Mouse (Mus musculus) megakaryocyte, embryonic 14.5 days (primary cell): Measurements from ENCODE around the gene Man1c1. TPM values are rescaled to one million over a fixed set of nuclear protein-coding genes. Genes with fewer than 3 reads are reported as not detected.

ENCODE experiments used
- H3K27me3 ChIP-seq: replicated peaks from 2 replicates; pipeline ENCODE3; 2012; ENCODE audit warnings: inconsistent platforms
- H3K36me3 ChIP-seq: replicated peaks from 2 replicates; pipeline ENCODE3; 2012; ENCODE audit warnings: low read length, inconsistent platforms, mixed read lengths
- H3K4me1 ChIP-seq: 2 replicates; pipeline ENCODE4 v1.6.1; 2012; ENCODE audit warnings: inconsistent platforms
- H3K4me3 ChIP-seq: replicated peaks from 2 replicates; pipeline ENCODE3; 2012; ENCODE audit warnings: moderate library complexity, mild to moderate bottlenecking, inconsistent platforms
- H3K9me3 ChIP-seq: 2 replicates; pipeline ENCODE4 v1.6.1; 2012; ENCODE audit warnings: inconsistent platforms
- FLI1 ChIP-seq: IDR thresholded peaks from 2 replicates; pipeline ENCODE4 v1.6.1; 2012; ENCODE audit warnings: low read length, inconsistent platforms, mixed read lengths
- GATA1 ChIP-seq: IDR thresholded peaks from 3 replicates; pipeline ENCODE4 v1.6.1; 2012; ENCODE audit warnings: mixed read lengths, low read length, inconsistent platforms, borderline replicate concordance
- polyA plus RNA-seq: library from polyadenylated mRNA; stranded (reverse); fragments of >175 nt; gene quantifications from 2 replicates; pipeline ENCODE4 v1.2.3, GENCODE M21; 2012; ENCODE audit warnings: low replicate concordance; ENCODE audit not compliant: insufficient read depth

The Man1c1 gene
- polyA plus RNA-seq, 1 experiment, result 5.9 TPM

DNA sequence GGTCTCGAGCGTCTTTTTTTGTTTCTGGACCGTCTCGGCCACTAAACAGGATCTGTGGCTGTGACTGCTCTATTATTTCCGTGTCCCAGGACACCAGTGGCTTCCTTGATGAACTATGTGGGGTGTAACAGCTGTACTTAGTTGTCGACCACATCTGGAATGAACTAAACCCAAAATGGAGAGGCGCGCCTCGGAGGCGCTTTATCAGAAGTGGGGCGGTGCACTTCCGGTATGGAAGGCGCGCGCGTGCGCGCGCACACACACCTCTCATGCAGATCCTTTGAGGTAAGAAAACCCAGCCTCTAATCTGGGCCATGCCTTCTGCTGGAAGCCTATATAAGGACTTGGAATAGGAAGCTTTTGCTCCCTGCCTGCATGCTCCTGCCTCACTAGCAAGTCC lies 37.7 kb downstream of the Man1c1 start:
- Histone ChIP-seq H3K9me3 (no peaks in the 10 kb centered on the region), H3K27me3 (peaks cover 81% of the 10 kb centered on the region), H3K4me3 (no peak overlapping the region), H3K36me3 (no peaks in the 10 kb centered on the region), H3K4me1 (peaks cover 19% of the 10 kb centered on the region)
- TF ChIP-seq GATA1, result no peak
- TF ChIP-seq FLI1, result no peak

DNA sequence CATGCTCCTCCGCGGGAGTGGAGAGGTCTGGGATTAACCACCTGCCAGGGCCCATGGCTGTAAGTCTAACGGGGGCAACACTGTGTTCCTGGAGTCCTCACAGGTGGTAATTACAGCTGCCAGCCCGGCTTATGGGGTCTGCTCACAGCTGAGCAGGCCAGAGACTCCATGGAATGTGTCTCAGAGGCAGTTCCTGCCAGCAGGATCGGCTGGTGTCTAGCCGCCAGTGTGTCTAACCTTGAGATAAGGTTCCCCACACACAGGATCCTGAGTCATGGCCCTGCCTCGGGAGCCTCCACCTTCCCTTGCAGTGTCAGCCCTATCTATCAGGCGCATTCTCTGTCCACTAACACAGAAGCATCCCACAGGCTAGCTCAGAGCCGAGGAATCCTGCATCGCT lies 41.0 kb downstream of the Man1c1 start:
- Histone ChIP-seq H3K27me3 (peaks cover 77% of the 10 kb centered on the region), H3K4me3 (peak overlapping the region; percentile 33), H3K36me3 (no peaks in the 10 kb centered on the region), H3K4me1 (peaks cover 12% of the 10 kb centered on the region), H3K9me3 (peaks cover 18% of the 10 kb centered on the region)
- TF ChIP-seq GATA1 (no peak), FLI1 (no peak)

DNA sequence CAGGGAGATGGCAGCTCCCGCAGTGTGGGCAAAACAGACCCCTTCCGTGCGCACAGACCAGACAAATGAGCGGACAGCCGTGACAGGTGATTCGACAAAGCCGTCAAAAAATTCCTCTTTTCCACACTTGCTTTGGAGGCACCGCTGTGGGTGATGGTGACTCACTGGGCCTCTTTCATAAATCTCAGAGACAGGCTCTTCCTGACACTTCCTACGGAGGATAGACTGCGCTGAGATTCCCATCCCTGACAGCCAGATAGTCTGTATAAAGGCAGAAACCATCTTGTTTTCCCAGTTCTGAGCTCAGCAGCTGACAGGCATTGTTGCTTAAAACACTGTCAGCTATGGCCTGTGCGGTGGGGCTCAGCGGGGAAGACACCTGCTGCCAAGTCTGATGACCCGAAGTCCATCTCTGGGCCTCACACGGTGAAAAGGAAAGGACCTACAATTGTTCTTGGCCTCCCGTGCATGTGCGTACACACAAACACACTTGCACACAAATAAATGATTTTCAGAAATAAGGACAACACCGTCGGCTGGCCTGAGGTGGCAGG lies 43.4 kb downstream of the Man1c1 start:
- H3K4me3 ChIP-seq, result no peak overlapping the region
- TF ChIP-seq FLI1 (no peak), GATA1 (no peak)
- peaks cover 84% of the 10 kb centered on the region for H3K27me3 ChIP-seq
- H3K9me3 ChIP-seq, result peaks cover 18% of the 10 kb centered on the region
- peaks cover 12% of the 10 kb centered on the region for H3K4me1 ChIP-seq
- H3K36me3 ChIP-seq, result no peaks in the 10 kb centered on the region

DNA sequence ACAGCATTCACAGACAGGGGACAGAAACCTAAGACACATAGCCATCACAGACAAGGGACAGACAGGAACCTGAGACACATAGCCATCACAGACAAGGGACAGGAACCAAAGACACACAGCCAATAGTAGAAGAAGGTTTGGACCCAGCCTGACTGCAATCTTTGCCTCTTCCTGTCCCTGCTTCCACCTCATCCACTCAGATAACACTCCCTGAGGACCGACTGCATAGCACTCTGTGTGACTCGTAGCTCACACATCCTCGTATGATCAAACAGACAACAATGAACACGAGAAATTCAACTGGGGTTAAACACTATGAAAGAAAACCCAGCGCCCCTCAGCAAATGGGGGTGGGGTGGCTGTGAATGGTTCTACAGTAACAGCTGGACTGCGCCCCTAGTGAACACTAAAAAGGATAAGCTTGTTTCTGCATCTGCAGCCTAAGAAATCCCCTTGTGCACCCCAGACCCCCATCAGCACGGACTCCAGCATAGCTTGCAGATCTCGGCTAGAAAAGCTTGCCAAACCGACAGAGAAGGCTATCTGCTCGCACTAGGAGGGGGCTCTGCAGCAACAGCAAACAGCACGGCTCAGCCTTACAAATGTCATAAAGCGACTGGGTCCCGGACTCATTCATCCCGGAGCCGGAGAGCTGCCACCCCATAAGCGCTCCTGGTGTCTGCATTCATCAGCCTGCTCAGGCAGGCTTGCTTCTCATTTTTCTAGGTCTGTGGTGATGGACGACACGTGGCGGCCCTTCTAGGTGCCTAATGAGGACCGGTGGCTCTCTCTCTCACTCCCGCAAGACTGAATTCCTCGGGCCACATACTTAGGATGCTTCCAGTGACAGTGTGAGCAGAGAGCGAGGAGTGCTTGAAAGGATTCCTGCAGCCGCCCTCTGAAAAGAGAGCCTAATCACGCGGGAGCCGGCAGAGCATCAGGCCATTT lies 44.5 kb downstream of the Man1c1 start:
- peaks cover 18% of the 10 kb centered on the region for H3K9me3 ChIP-seq
- TF ChIP-seq GATA1, result no peak
- H3K27me3 ChIP-seq, result peaks cover 83% of the 10 kb centered on the region
- H3K4me1 ChIP-seq, result peaks cover 19% of the 10 kb centered on the region
- H3K4me3 ChIP-seq, result no peak overlapping the region
- H3K36me3 ChIP-seq, result no peaks in the 10 kb centered on the region

DNA sequence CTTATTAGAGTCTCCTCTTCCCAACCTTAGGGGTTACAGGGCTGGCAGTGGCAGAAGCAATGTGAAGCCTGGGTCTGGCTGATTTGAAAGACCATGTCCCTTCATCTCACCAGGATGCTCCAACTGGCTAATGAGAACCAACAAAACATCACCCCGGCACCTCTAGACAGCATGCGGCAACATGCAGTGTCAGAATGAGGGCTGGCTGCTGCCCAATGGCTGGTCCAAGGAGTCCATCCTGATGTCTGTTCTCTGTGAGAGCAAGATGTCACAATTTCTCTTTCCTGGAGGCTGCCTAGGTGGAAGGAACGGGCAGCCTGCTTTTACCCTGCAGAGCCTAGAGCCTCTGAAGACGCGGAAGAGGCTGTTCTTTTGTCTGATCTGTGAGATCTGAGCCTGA lies 46.6 kb downstream of the Man1c1 start:
- Histone ChIP-seq H3K9me3 (peaks cover 18% of the 10 kb centered on the region), H3K4me1 (peaks cover 21% of the 10 kb centered on the region), H3K4me3 (no peak overlapping the region), H3K36me3 (no peaks in the 10 kb centered on the region), H3K27me3 (peaks cover 86% of the 10 kb centered on the region)
- no peak for TF ChIP-seq GATA1
- TF ChIP-seq FLI1, result no peak

DNA sequence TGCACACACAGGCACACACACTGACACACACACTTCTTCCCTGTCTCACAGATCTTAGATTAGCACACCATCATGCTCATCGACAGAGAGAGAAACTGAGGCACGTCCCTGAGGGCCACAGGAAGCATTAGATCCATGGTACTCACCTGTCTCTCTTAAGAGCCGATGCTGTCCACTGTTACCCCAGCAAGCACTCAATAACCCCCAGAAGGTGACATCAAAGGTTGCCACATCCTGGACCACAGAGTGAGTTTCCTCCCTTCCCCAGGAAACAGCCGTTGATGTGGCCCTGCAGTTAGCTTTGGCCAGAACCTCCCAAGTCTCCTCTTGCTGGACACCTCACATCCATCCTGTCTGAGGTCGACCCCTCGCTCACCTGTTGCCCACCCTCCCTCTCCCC lies 49.7 kb downstream of the Man1c1 start:
- peak overlapping the region; percentile 1 for H3K4me3 ChIP-seq
- no peak for TF ChIP-seq GATA1
- TF ChIP-seq FLI1, result no peak
- H3K4me1 ChIP-seq, result peaks cover 27% of the 10 kb centered on the region
- H3K9me3 ChIP-seq, result 0 out of 2 replicates have a peak, but pooled peaks cover 2% of the 10 kb centered on the region
- H3K36me3 ChIP-seq, result no peaks in the 10 kb centered on the region
- H3K27me3 ChIP-seq, result peaks cover 78% of the 10 kb centered on the region

DNA sequence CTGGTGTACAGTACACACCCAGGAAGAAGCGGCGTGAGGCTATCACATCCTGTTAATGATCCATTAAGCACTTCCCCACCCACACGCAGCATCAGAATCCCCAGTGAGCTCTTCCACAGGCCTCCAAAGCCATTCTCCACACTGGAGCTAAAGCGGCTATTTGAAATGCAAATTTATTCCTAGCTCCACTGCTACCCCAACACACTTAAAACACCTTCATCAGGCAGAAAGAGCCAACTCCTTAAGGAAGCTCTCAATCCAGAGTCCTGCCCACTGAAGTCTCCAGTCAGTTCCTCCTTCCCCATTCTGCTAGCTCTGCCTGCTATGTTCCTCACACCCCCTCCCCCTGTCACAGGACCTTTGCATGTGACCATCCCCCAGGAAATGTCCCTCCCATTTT lies 51.4 kb downstream of the Man1c1 start:
- Histone ChIP-seq H3K4me3 (no peak overlapping the region), H3K9me3 (no peaks in the 10 kb centered on the region), H3K36me3 (no peaks in the 10 kb centered on the region), H3K27me3 (peaks cover 72% of the 10 kb centered on the region), H3K4me1 (peaks cover 27% of the 10 kb centered on the region)
- TF ChIP-seq GATA1 (no peak), FLI1 (no peak)

DNA sequence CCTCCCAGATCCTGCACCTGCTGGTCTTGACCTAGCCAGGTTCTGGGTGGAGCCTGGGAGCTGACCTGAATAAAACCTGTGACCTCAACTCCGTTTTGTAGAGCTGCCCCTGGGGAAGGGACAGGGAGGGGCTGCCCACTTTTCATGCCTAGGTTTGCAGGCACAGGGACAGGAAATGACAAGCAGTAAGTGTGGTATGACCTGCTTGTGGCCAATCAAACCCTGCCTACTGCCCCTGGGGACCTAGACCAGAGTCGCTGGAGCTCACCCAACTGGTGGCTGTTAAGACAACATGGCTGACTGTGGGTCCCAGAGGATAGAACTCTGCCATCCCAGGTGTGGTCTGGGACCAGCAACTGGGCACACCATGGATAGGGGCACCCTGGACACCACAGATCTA lies 51.9 kb downstream of the Man1c1 start:
- Histone ChIP-seq H3K27me3 (peaks cover 71% of the 10 kb centered on the region), H3K9me3 (peaks cover 5% of the 10 kb centered on the region; the same call in 1 of the 2 replicates), H3K4me3 (no peak overlapping the region), H3K4me1 (peaks cover 30% of the 10 kb centered on the region), H3K36me3 (no peaks in the 10 kb centered on the region)
- TF ChIP-seq FLI1 (no peak), GATA1 (no peak)

DNA sequence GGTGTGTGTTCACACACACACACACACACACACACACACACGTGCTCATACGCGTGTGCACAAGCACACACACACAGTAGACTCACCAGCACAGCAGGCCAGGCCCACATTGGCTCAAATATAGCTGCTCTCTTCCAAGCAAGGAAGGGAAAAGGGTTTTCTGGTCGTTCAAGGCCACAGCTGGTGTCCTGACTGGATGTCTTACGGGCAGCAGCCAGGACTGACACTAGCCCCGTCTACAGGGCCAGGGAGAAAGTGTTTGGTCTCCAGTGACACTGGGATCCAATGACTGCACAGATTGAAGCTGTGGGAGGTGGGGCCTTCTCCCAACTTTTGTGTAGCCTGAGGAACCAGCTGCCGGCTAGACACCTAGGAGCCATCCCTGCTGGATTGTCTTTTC lies 52.7 kb downstream of the Man1c1 start:
- TF ChIP-seq FLI1, result no peak
- TF ChIP-seq GATA1, result no peak
- Histone ChIP-seq H3K4me1 (peaks cover 30% of the 10 kb centered on the region), H3K4me3 (no peak overlapping the region), H3K27me3 (peaks cover 67% of the 10 kb centered on the region), H3K36me3 (no peaks in the 10 kb centered on the region), H3K9me3 (peaks cover 5% of the 10 kb centered on the region; the same call in 1 of the 2 replicates)
